Mouse (Mus musculus): ENCODE measurements around the gene A3galt2. TPM values are rescaled to one million over a fixed set of nuclear protein-coding genes. Genes with fewer than 3 reads are reported as not detected.

A3galt2 gene
- polyA plus RNA-seq, 1 experiment = not detected

GRCm38 (mm10) chr4:128727019-128727720, 28.0 kb upstream of the A3galt2 start:
- peak overlapping the region; percentile 96 for H3K4me3 ChIP-seq (replicated peaks)
- H3K36me3 ChIP-seq (replicated peaks; ENCODE audit: low read length) = peaks cover 72% of the 10 kb centered on the region
- H3K9me3 ChIP-seq = no peaks in the 10 kb centered on the region
- peaks cover 60% of the 10 kb centered on the region for H3K4me1 ChIP-seq
- TF ChIP-seq FLI1 (IDR thresholded peaks at IDR 0.05; ENCODE audit: low read length) (no peak), GATA1 (IDR thresholded peaks at IDR 0.05; ENCODE audit: borderline replicate concordance, low read length) (no peak)
- H3K27me3 ChIP-seq (replicated peaks) = peaks cover 2% of the 10 kb centered on the region

- H3K27me3 ChIP-seq (replicated peaks) = peaks cover 2% of the 10 kb centered on the region
- H3K9me3 ChIP-seq = no peaks in the 10 kb centered on the region
- H3K4me3 ChIP-seq (replicated peaks) = peak overlapping the region; percentile 96
- peaks cover 67% of the 10 kb centered on the region for H3K36me3 ChIP-seq (replicated peaks; ENCODE audit: low read length)
- peaks cover 58% of the 10 kb centered on the region for H3K4me1 ChIP-seq
- TF ChIP-seq GATA1 (IDR thresholded peaks at IDR 0.05; ENCODE audit: borderline replicate concordance, low read length) (no peak), FLI1 (IDR thresholded peaks at IDR 0.05; ENCODE audit: low read length) (no peak)
Observed at GRCm38 (mm10) chr4:128727721-128728430, 27.3 kb upstream of the A3galt2 start.

- peaks cover 55% of the 10 kb centered on the region for H3K4me1 ChIP-seq
Observed at GRCm38 (mm10) chr4:128728431-128728851, 26.7 kb upstream of the A3galt2 start.

GRCm38 (mm10) chr4:128729033-128729708, 26.0 kb upstream of the A3galt2 start:
- TF ChIP-seq GATA1 (IDR thresholded peaks at IDR 0.05; ENCODE audit: borderline replicate concordance, low read length) (no peak), FLI1 (IDR thresholded peaks at IDR 0.05; ENCODE audit: low read length) (no peak)
- H3K4me3 ChIP-seq (replicated peaks) = peak overlapping the region; percentile 96

More at GRCm38 (mm10) chr4:128728431-128728851, 26.7 kb upstream of the A3galt2 start:
- Histone ChIP-seq H3K27me3 (replicated peaks) (no peaks in the 10 kb centered on the region), H3K4me3 (replicated peaks) (peak overlapping the region; percentile 96), H3K36me3 (replicated peaks; ENCODE audit: low read length) (peaks cover 66% of the 10 kb centered on the region), H3K9me3 (no peaks in the 10 kb centered on the region)
- TF ChIP-seq FLI1 (IDR thresholded peaks at IDR 0.05; ENCODE audit: low read length) (no peak), GATA1 (IDR thresholded peaks at IDR 0.05; ENCODE audit: borderline replicate concordance, low read length) (no peak)

GRCm38 (mm10) chr4:128729709-128730037, 25.5 kb upstream of the A3galt2 start:
- peak overlapping the region; percentile 96 for H3K4me3 ChIP-seq (replicated peaks)
- TF ChIP-seq FLI1 (IDR thresholded peaks at IDR 0.05; ENCODE audit: low read length) (no peak), GATA1 (IDR thresholded peaks at IDR 0.05; ENCODE audit: borderline replicate concordance, low read length) (no peak)
- peaks cover 66% of the 10 kb centered on the region for H3K36me3 ChIP-seq (replicated peaks; ENCODE audit: low read length)
- no peaks in the 10 kb centered on the region for H3K9me3 ChIP-seq
- no peaks in the 10 kb centered on the region for H3K27me3 ChIP-seq (replicated peaks)
- H3K4me1 ChIP-seq = peaks cover 57% of the 10 kb centered on the region

More at GRCm38 (mm10) chr4:128729033-128729708, 26.0 kb upstream of the A3galt2 start:
- Histone ChIP-seq H3K4me1 (peaks cover 55% of the 10 kb centered on the region), H3K27me3 (replicated peaks) (no peaks in the 10 kb centered on the region), H3K36me3 (replicated peaks; ENCODE audit: low read length) (peaks cover 66% of the 10 kb centered on the region), H3K9me3 (no peaks in the 10 kb centered on the region)

- no peak for TF ChIP-seq FLI1 (IDR thresholded peaks at IDR 0.05; ENCODE audit: low read length)
- no peaks in the 10 kb centered on the region for H3K27me3 ChIP-seq (replicated peaks)
- no peak overlapping the region for H3K4me3 ChIP-seq (replicated peaks)
- H3K4me1 ChIP-seq = peaks cover 63% of the 10 kb centered on the region
- peaks cover 66% of the 10 kb centered on the region for H3K36me3 ChIP-seq (replicated peaks; ENCODE audit: low read length)
- H3K9me3 ChIP-seq = no peaks in the 10 kb centered on the region
Observed at GRCm38 (mm10) chr4:128730271-128730670, 24.9 kb upstream of the A3galt2 start.

GRCm38 (mm10) chr4:128732794-128733193, 22.4 kb upstream of the A3galt2 start:
- TF ChIP-seq FLI1 (IDR thresholded peaks at IDR 0.05; ENCODE audit: low read length) = no peak
- TF ChIP-seq GATA1 (IDR thresholded peaks at IDR 0.05; ENCODE audit: borderline replicate concordance, low read length) = no peak
- Histone ChIP-seq H3K27me3 (replicated peaks) (no peaks in the 10 kb centered on the region), H3K4me3 (replicated peaks) (no peak overlapping the region), H3K36me3 (replicated peaks; ENCODE audit: low read length) (peaks cover 79% of the 10 kb centered on the region), H3K4me1 (peaks cover 52% of the 10 kb centered on the region), H3K9me3 (no peaks in the 10 kb centered on the region)

GRCm38 (mm10) chr4:128733496-128733895, 21.7 kb upstream of the A3galt2 start:
- Histone ChIP-seq H3K4me3 (replicated peaks) (no peak overlapping the region), H3K9me3 (no peaks in the 10 kb centered on the region), H3K4me1 (peaks cover 47% of the 10 kb centered on the region), H3K27me3 (replicated peaks) (no peaks in the 10 kb centered on the region), H3K36me3 (replicated peaks; ENCODE audit: low read length) (peaks cover 86% of the 10 kb centered on the region)
- TF ChIP-seq FLI1 (IDR thresholded peaks at IDR 0.05; ENCODE audit: low read length) (no peak), GATA1 (IDR thresholded peaks at IDR 0.05; ENCODE audit: borderline replicate concordance, low read length) (no peak)

- peaks cover 85% of the 10 kb centered on the region for H3K36me3 ChIP-seq (replicated peaks; ENCODE audit: low read length)
Observed at GRCm38 (mm10) chr4:128734217-128734616, 20.9 kb upstream of the A3galt2 start.

More at GRCm38 (mm10) chr4:128734217-128734616, 20.9 kb upstream of the A3galt2 start:
- H3K27me3 ChIP-seq (replicated peaks) = no peaks in the 10 kb centered on the region
- H3K4me3 ChIP-seq (replicated peaks) = no peak overlapping the region
- peaks cover 39% of the 10 kb centered on the region for H3K4me1 ChIP-seq
- no peak for TF ChIP-seq FLI1 (IDR thresholded peaks at IDR 0.05; ENCODE audit: low read length)
- no peak for TF ChIP-seq GATA1 (IDR thresholded peaks at IDR 0.05; ENCODE audit: borderline replicate concordance, low read length)
- no peaks in the 10 kb centered on the region for H3K9me3 ChIP-seq
